26 mouse cellular contexts compared by ENCODE assay signal in genomic region chr8:92004532-92004931, GRCm38 (mm10).
DNase-seq lines count a peak whose midpoint lies in the region; ATAC-seq and TF ChIP-seq lines count a peak whose summit lies in the region.
"Had no signal": no experiment of that assay in that cellular context is flagged by ENCODE, and none has a peak within 500 bp of the region (broad histone marks: within the 10 kb centered on the region; RNA-seq: fewer than 3 reads in every experiment).

No protein-coding gene starts in this region.

- WGBS in lung, embryonic 15.5 days: 61% methylated on average over 10 of the region's 10 CpGs
- WGBS in lung, adult 2 months: 65% methylated on average over 10 of the region's 10 CpGs

- H3K27me3 ChIP-seq in lung, embryonic 15.5 days: no peaks in the 10 kb centered on the region
- H3K27me3 ChIP-seq in ES-Bruce4 (ENCODE audit: control insufficient read depth, insufficient read depth, low read length, poor library complexity, severe bottlenecking): no peaks in the 10 kb centered on the region
- H3K27me3 ChIP-seq: CH12.LX had no signal

- no peaks in the 10 kb centered on the region for H3K36me3 ChIP-seq in lung, embryonic 15.5 days
- H3K36me3 ChIP-seq in ES-Bruce4 (ENCODE audit: control insufficient read depth, insufficient read depth, low read length, poor library complexity, severe bottlenecking): no peaks in the 10 kb centered on the region
- H3K36me3 ChIP-seq: forebrain, embryonic 10.5 days; heart, embryonic 13.5 days had no signal

- H3K4me3 ChIP-seq in lung, embryonic 15.5 days: no peak overlapping the region
- H3K4me3 ChIP-seq in lung, adult 2 months (replicated peaks; ENCODE audit: extremely low read depth, low read depth, low read length): no peak overlapping the region
- peak overlapping the region; percentile 21 for H3K4me3 ChIP-seq in ES-Bruce4 (ENCODE audit: low read depth, low read length)
- H3K4me3 ChIP-seq: forebrain, embryonic 10.5 days; forebrain, embryonic 13.5 days; heart, adult 2 months; heart, embryonic 10.5 days; heart, embryonic 13.5 days had no signal

- intact Hi-C loops in gastrocnemius, postnatal 14 days (cut with DNase I; ENCODE audit: low total_unique reads): no loop called here

- ATAC-seq in lung, embryonic 15.5 days (ENCODE audit: borderline replicate concordance, extremely low read depth, low FRiP score, low TSS enrichment): peak; percentile 66; the same call in 1 of the 2 replicates
- ATAC-seq: forebrain, embryonic 13.5 days; forebrain, embryonic 16.5 days; hindbrain, postnatal 0 days; inflammation-experienced regulatory T-cells, adult 6 months; intestine, embryonic 16.5 days had no signal

- H3K27ac ChIP-seq in lung, embryonic 15.5 days: no peak overlapping the region
- no peak overlapping the region; the same call in 1 of the 2 replicates for H3K27ac ChIP-seq in ES-Bruce4 (ENCODE audit: insufficient read depth, low read length)
- H3K27ac ChIP-seq: forebrain, embryonic 10.5 days; forebrain, embryonic 13.5 days; heart, adult 2 months; heart, embryonic 10.5 days; heart, embryonic 13.5 days; hindbrain, embryonic 14.5 days; hindbrain, postnatal 0 days had no signal

- TF ChIP-seq POLR2A in lung, adult 2 months (IDR thresholded peaks at IDR 0.05; ENCODE audit: borderline replicate concordance, extremely low read depth, low read depth, low read length): no peak
- no peak for TF ChIP-seq POLR2A in ES-Bruce4 (IDR thresholded peaks at IDR 0.05; ENCODE audit: insufficient read depth, low read length)

- no peak overlapping the region for H3K9ac ChIP-seq in lung, embryonic 15.5 days
- H3K9ac ChIP-seq in ES-Bruce4 (ENCODE audit: low read depth, poor library complexity, severe bottlenecking): no peak overlapping the region
- H3K9ac ChIP-seq: forebrain, embryonic 13.5 days; heart, embryonic 13.5 days; hindbrain, embryonic 14.5 days had no signal

- H3K4me2 ChIP-seq in lung, embryonic 15.5 days: no peak overlapping the region
- H3K4me2 ChIP-seq: forebrain, embryonic 13.5 days; heart, embryonic 13.5 days; hindbrain, embryonic 14.5 days had no signal

- no peaks in the 10 kb centered on the region for H3K4me1 ChIP-seq in lung, embryonic 15.5 days
- H3K4me1 ChIP-seq in lung, adult 2 months (ENCODE audit: control insufficient read depth, insufficient read depth, low read length): no peaks in the 10 kb centered on the region
- peaks cover 2% of the 10 kb centered on the region for H3K4me1 ChIP-seq in ES-Bruce4 (ENCODE audit: control insufficient read depth, insufficient read depth, low read length)
- H3K4me1 ChIP-seq: forebrain, embryonic 13.5 days; heart, embryonic 13.5 days had no signal

- no peak for TF ChIP-seq CTCF in lung, adult 2 months (IDR thresholded peaks at IDR 0.05; ENCODE audit: insufficient read depth, low read length)
- TF ChIP-seq CTCF in ES-Bruce4 (IDR thresholded peaks at IDR 0.05; ENCODE audit: low read depth, low read length): no peak

- no peak for DNase-seq in lung, adult 2 months
- peak; percentile 78 for DNase-seq in R1 (ENCODE audit: low read depth, low spot score)
- no peak for DNase-seq in gastrocnemius, postnatal 14 days
- no peak for DNase-seq in urinary bladder, postnatal 10 days (ENCODE audit: low spot score)
- DNase-seq: adrenal gland, postnatal 10 days; adrenal gland, postnatal 36 days; B cell, adult 2 months; cerebellum, adult 18-20 months; cerebellum, adult 9-10 months; cerebellum, postnatal 14 days; gastrocnemius, postnatal 36 days; heart, adult 2 months; heart, postnatal 14 days; heart, postnatal 4 days had no signal

- H3K9me3 ChIP-seq in lung, embryonic 15.5 days: no peaks in the 10 kb centered on the region
- 0 out of 2 replicates have a peak, but pooled peaks cover under 1% of the 10 kb centered on the region for H3K9me3 ChIP-seq in ES-Bruce4 (replicated peaks; ENCODE audit: control insufficient read depth, insufficient read depth, low read length, poor library complexity, severe bottlenecking)
- H3K9me3 ChIP-seq: forebrain, embryonic 13.5 days; heart, embryonic 13.5 days had no signal

- TF ChIP-seq EP300 in ES-Bruce4 (IDR thresholded peaks at IDR 0.05; ENCODE audit: insufficient read depth, low read depth, low read length): no peak
